Mouse (Mus musculus) midbrain, embryonic 10.5 days (tissue): ENCODE results near the gene Tob2. TPM values are rescaled to one million over a fixed set of nuclear protein-coding genes. Genes with fewer than 3 reads are reported as not detected.

Experiments used
- DNase-seq: peaks from one replicate; pipeline ENCODE4 v3.0.0-alpha.2; 2017; ENCODE audit warnings: low spot score
- H3K27ac ChIP-seq: fragments of 300-500 bp; sonication (generic); replicated peaks from 2 replicates; pipeline ENCODE4 v1.5.1; 2016; ENCODE audit warnings: mild to moderate bottlenecking
- H3K27me3 ChIP-seq: fragments of 300-500 bp; sonication (generic); 2 replicates; pipeline ENCODE4 v1.6.1; 2016; ENCODE audit warnings: low read depth, mild to moderate bottlenecking; ENCODE audit not compliant: poor library complexity, severe bottlenecking
- H3K36me3 ChIP-seq: fragments of 300-500 bp; sonication (generic); 2 replicates; pipeline ENCODE4 v1.6.1; 2016; ENCODE audit warnings: mild to moderate bottlenecking, moderate library complexity
- H3K4me1 ChIP-seq: fragments of 300-500 bp; sonication (generic); 2 replicates; pipeline ENCODE4 v1.6.1; 2016
- H3K4me3 ChIP-seq: fragments of 300-500 bp; sonication (generic); 2 replicates; pipeline ENCODE4 v1.5.1; 2016; ENCODE audit warnings: mild to moderate bottlenecking, moderate library complexity
- H3K9me3 ChIP-seq: fragments of 300-500 bp; sonication (generic); replicated peaks from 2 replicates; pipeline ENCODE4 v1.6.1; 2016; ENCODE audit warnings: mild to moderate bottlenecking
- WGBS: fragments of 180-500 bp; shearing (Covaris S2); methylation state at CpG from one replicate; pipeline ENCODE4 v1.1.7; 2016; 5-methylcytosine and 5-hydroxymethylcytosine counted together
- polyA plus RNA-seq: library from polyadenylated mRNA; unstranded; fragments of >200 nt; fragmentation: Nextera tagmentation; extraction: Ambion mirVana; gene quantifications from 2 replicates; pipeline ENCODE4 v1.2.1, GENCODE M21; 2016

The Tob2 gene
- polyA plus RNA-seq, 1 experiment from 2014 or later, result 17.7 TPM

- H3K36me3 ChIP-seq, result peaks cover 18% of the 10 kb centered on the region
These were observed 47.0 kb downstream of the Tob2 start for GRCm38 (mm10) chr15:81811599-81811996.

GRCm38 (mm10) chr15:81810671-81811598, 47.7 kb downstream of the Tob2 start:
- Histone ChIP-seq H3K4me1 (peaks cover 52% of the 10 kb centered on the region), H3K27ac (peak overlapping the region; percentile 91), H3K27me3 (0 out of 2 replicates have a peak, but pooled peaks cover 4% of the 10 kb centered on the region), H3K4me3 (peak overlapping the region; percentile 86), H3K9me3 (no peaks in the 10 kb centered on the region), H3K36me3 (peaks cover 11% of the 10 kb centered on the region)
- peak; percentile 98 for DNase-seq
- under 1% methylated on average over 89 of the region's 89 CpGs for WGBS

More at GRCm38 (mm10) chr15:81811599-81811996, 47.0 kb downstream of the Tob2 start:
- Histone ChIP-seq H3K4me3 (peak overlapping the region; percentile 86), H3K27ac (peak overlapping the region; percentile 91), H3K27me3 (0 out of 2 replicates have a peak, but pooled peaks cover 4% of the 10 kb centered on the region), H3K9me3 (no peaks in the 10 kb centered on the region), H3K4me1 (peaks cover 52% of the 10 kb centered on the region)
- no peak for DNase-seq
- WGBS, result under 1% methylated on average over 26 of the region's 26 CpGs

GRCm38 (mm10) chr15:81810150-81810549, 48.4 kb downstream of the Tob2 start:
- H3K36me3 ChIP-seq, result peaks cover 3% of the 10 kb centered on the region
- peaks cover 55% of the 10 kb centered on the region for H3K4me1 ChIP-seq
- H3K27ac ChIP-seq, result peak overlapping the region; percentile 91
- H3K4me3 ChIP-seq, result peak overlapping the region; percentile 86
- H3K9me3 ChIP-seq, result no peaks in the 10 kb centered on the region
- 0 out of 2 replicates have a peak, but pooled peaks cover 4% of the 10 kb centered on the region for H3K27me3 ChIP-seq
- peak; percentile 62 for DNase-seq
- under 1% methylated on average over 10 of the region's 10 CpGs for WGBS

GRCm38 (mm10) chr15:81809550-81809949, 49.0 kb downstream of the Tob2 start:
- 63% methylated on average over 1 of the region's 1 CpGs for WGBS
- Histone ChIP-seq H3K27me3 (0 out of 2 replicates have a peak, but pooled peaks cover 4% of the 10 kb centered on the region), H3K4me1 (peaks cover 55% of the 10 kb centered on the region), H3K9me3 (no peaks in the 10 kb centered on the region), H3K27ac (peak overlapping the region; percentile 91), H3K4me3 (peak overlapping the region; percentile 86), H3K36me3 (no peaks in the 10 kb centered on the region)
- DNase-seq, result no peak

GRCm38 (mm10) chr15:81808799-81809198, 49.8 kb downstream of the Tob2 start:
- H3K4me3 ChIP-seq, result no peak overlapping the region
- WGBS, result 76% methylated on average over 2 of the region's 2 CpGs
- no peaks in the 10 kb centered on the region for H3K9me3 ChIP-seq
- H3K27ac ChIP-seq, result no peak overlapping the region
- DNase-seq, result no peak
- H3K4me1 ChIP-seq, result peaks cover 55% of the 10 kb centered on the region
- H3K36me3 ChIP-seq, result no peaks in the 10 kb centered on the region
- peaks cover 4% of the 10 kb centered on the region; the same call in 1 of the 2 replicates for H3K27me3 ChIP-seq

- 83% methylated on average over 4 of the region's 4 CpGs for WGBS
- H3K9me3 ChIP-seq, result no peaks in the 10 kb centered on the region
- no peak overlapping the region for H3K27ac ChIP-seq
- peaks cover 54% of the 10 kb centered on the region for H3K4me1 ChIP-seq
- no peaks in the 10 kb centered on the region for H3K36me3 ChIP-seq
- peaks cover 17% of the 10 kb centered on the region for H3K27me3 ChIP-seq
- H3K4me3 ChIP-seq, result no peak overlapping the region
- DNase-seq, result no peak
These were observed 51.8 kb downstream of the Tob2 start for GRCm38 (mm10) chr15:81806621-81807404.

- no peak for DNase-seq
- 72% methylated on average over 6 of the region's 6 CpGs for WGBS
- H3K4me3 ChIP-seq, result no peak overlapping the region
- peaks cover 17% of the 10 kb centered on the region for H3K27me3 ChIP-seq
- H3K27ac ChIP-seq, result no peak overlapping the region
- no peaks in the 10 kb centered on the region for H3K9me3 ChIP-seq
- peaks cover 46% of the 10 kb centered on the region for H3K4me1 ChIP-seq
- no peaks in the 10 kb centered on the region for H3K36me3 ChIP-seq
These were observed 53.0 kb downstream of the Tob2 start for GRCm38 (mm10) chr15:81805624-81806023.

- Histone ChIP-seq H3K27me3 (peaks cover 17% of the 10 kb centered on the region), H3K4me1 (peaks cover 38% of the 10 kb centered on the region), H3K36me3 (no peaks in the 10 kb centered on the region), H3K27ac (no peak overlapping the region), H3K9me3 (no peaks in the 10 kb centered on the region), H3K4me3 (no peak overlapping the region)
- 82% methylated on average over 3 of the region's 3 CpGs for WGBS
- no peak for DNase-seq
These were observed 53.7 kb downstream of the Tob2 start for GRCm38 (mm10) chr15:81804883-81805282.

GRCm38 (mm10) chr15:81804172-81804571, 54.4 kb downstream of the Tob2 start:
- WGBS, result 37% methylated on average over 1 of the region's 1 CpGs
- Histone ChIP-seq H3K4me1 (peaks cover 31% of the 10 kb centered on the region), H3K36me3 (no peaks in the 10 kb centered on the region), H3K27me3 (peaks cover 16% of the 10 kb centered on the region), H3K9me3 (no peaks in the 10 kb centered on the region), H3K4me3 (no peak overlapping the region), H3K27ac (no peak overlapping the region)
- no peak for DNase-seq

GRCm38 (mm10) chr15:81803425-81803951, 55.1 kb downstream of the Tob2 start:
- no peaks in the 10 kb centered on the region for H3K9me3 ChIP-seq
- H3K27ac ChIP-seq, result 0 out of 2 replicates have a peak overlapping the region, but pooled peaks have one; percentile 72

GRCm38 (mm10) chr15:81802941-81803351, 55.6 kb downstream of the Tob2 start:
- peak overlapping the region; percentile 40 for H3K4me3 ChIP-seq
- H3K27ac ChIP-seq, result peak overlapping the region; percentile 72
- H3K9me3 ChIP-seq, result no peaks in the 10 kb centered on the region
- peaks cover 13% of the 10 kb centered on the region for H3K27me3 ChIP-seq
- peaks cover 28% of the 10 kb centered on the region for H3K4me1 ChIP-seq
- WGBS, result 14% methylated on average over 8 of the region's 8 CpGs
- peaks cover under 1% of the 10 kb centered on the region; the same call in 1 of the 2 replicates for H3K36me3 ChIP-seq
- no peak for DNase-seq

More at GRCm38 (mm10) chr15:81803425-81803951, 55.1 kb downstream of the Tob2 start:
- Histone ChIP-seq H3K4me1 (peaks cover 28% of the 10 kb centered on the region), H3K27me3 (peaks cover 13% of the 10 kb centered on the region), H3K4me3 (no peak overlapping the region), H3K36me3 (no peaks in the 10 kb centered on the region)
- WGBS, result 64% methylated on average over 4 of the region's 4 CpGs
- DNase-seq, result no peak
